Mouse (Mus musculus): Measurements from ENCODE around the gene Acvrl1.

DNA sequence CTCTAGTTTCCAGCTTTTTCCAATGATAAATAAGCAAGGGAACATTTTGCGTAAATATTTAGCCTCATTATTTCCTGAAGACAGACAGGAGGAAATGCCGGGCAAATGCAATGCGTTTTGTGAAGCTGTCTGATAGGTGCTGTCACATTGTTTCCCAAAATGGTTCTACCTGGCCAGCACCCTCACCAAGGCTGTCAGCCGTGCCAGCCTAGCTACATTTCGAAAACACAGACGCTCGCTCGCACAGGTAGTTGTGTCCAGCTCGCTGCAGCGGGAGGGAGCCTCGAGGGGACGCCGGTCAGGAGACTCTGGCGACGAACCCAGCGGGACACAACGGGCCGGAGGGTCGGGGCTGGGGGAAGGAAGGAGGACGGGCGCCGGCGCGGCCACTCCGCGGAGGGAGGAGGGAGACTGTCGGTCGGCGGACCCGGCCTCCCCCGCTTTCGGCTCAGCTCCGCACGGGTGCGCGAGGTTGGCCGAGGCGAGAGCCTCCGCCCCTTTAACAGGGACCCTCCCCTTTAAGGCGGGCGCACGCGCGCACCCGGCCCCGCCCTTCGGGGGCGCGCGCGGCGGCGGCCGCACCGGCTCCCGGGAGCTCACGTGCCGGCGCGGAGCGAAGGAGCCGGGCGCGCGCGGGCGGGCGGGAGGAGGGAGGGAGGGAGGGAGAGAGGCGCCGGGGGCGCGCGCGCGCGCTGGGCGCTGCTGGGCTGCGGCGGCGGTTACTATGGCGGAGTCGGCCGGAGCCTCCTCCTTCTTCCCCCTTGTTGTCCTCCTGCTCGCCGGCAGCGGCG, 45.3 kb downstream of the Acvrl1 start, which contains the start of gene Acvr1b:
- TF ChIP-seq POLR2A (IDR thresholded peaks at IDR 0.05; ENCODE audit: low read depth, low read length) (peak; percentile 80; the same call in 1 of the 2 replicates), CTCF (IDR thresholded peaks at IDR 0.05; ENCODE audit: extremely low read depth, insufficient read depth, insufficient read length, insufficient replicate concordance) (no peak)

All from spleen, adult 2 months (tissue).